ENCODE assay signal across 27 mouse cellular contexts in genomic region chr4:133186856-133187255, GRCm38 (mm10). TPM values are rescaled to one million over a fixed set of nuclear protein-coding genes. Genes with fewer than 3 reads are reported as not detected.
DNase-seq lines count a peak whose midpoint lies in the region; ATAC-seq and TF ChIP-seq lines count a peak whose summit lies in the region.
"Had no signal": no experiment of that assay in that cellular context is flagged by ENCODE, and none has a peak within 500 bp of the region (broad histone marks: within the 10 kb centered on the region; RNA-seq: fewer than 3 reads in every experiment).

No protein-coding gene starts in this region.

- no peaks in the 10 kb centered on the region for H3K9me3 ChIP-seq in liver, embryonic 14.5 days (ENCODE audit: control insufficient read depth, low read length)
- no peaks in the 10 kb centered on the region for H3K9me3 ChIP-seq in CH12.LX (replicated peaks; ENCODE audit: low read length)
- H3K9me3 ChIP-seq: forebrain, embryonic 12.5 days; hindbrain, embryonic 12.5 days; kidney, embryonic 15.5 days; midbrain, embryonic 10.5 days; neural tube, embryonic 12.5 days had no signal

- TF ChIP-seq CTCF in heart, adult 2 months (IDR thresholded peaks at IDR 0.05): peak; percentile 51
- TF ChIP-seq CTCF in liver, embryonic 14.5 days (IDR thresholded peaks at IDR 0.05; ENCODE audit: low read depth): peak; percentile 36
- TF ChIP-seq CTCF in CH12.LX (conservative IDR thresholded peaks at IDR 0.05 in 1 of 2, IDR thresholded peaks at IDR 0.05 in 1 of 2; ENCODE audit: low read depth in 2 of 2, low read length in 2 of 2): peak in 1 of 2 experiments; percentile 36; a peak in 1 of 4 replicates
- peak; percentile 17; the same call in 1 of the 2 replicates for TF ChIP-seq CTCF in small intestine, adult 2 months (IDR thresholded peaks at IDR 0.05; ENCODE audit: extremely low read depth, insufficient read length, insufficient replicate concordance, low read depth, low read length)

- dilution Hi-C loops in CH12.LX (cut with MboI; ENCODE audit: extremely low pct_ligation_motif_present, extremely low pct_unique_long_range_greater_than_20kb, low sequenced_read_pairs): no loop called here

- peaks cover 28% of the 10 kb centered on the region for H3K36me3 ChIP-seq in heart, adult 2 months (ENCODE audit: control insufficient read depth, insufficient read depth, low read length)
- H3K36me3 ChIP-seq in liver, embryonic 14.5 days (replicated peaks; ENCODE audit: control insufficient read depth, insufficient read depth, low read depth): peaks cover 31% of the 10 kb centered on the region
- H3K36me3 ChIP-seq in CH12.LX (replicated peaks in 1 of 2; ENCODE audit: control insufficient read depth in 1 of 2, insufficient read depth in 1 of 2, low read length in 1 of 2): peaks cover 44 to 66% of the 10 kb centered on the region in 2 experiments
- peaks cover 68% of the 10 kb centered on the region for H3K36me3 ChIP-seq in small intestine, adult 2 months (ENCODE audit: control insufficient read depth, insufficient read depth, low read length)

- H3K27ac ChIP-seq in heart, adult 2 months: no peak overlapping the region
- no peak overlapping the region for H3K27ac ChIP-seq in liver, embryonic 14.5 days
- H3K27ac ChIP-seq in CH12.LX (ENCODE audit: insufficient read depth, low read depth): no peak overlapping the region
- no peak overlapping the region for H3K27ac ChIP-seq in small intestine, adult 2 months (ENCODE audit: insufficient read depth, low read depth, low read length)
- H3K27ac ChIP-seq: forebrain, embryonic 12.5 days; hindbrain, embryonic 12.5 days; macrophage; midbrain, embryonic 10.5 days; neural tube, embryonic 12.5 days had no signal

- H3K4me1 ChIP-seq in heart, adult 2 months (ENCODE audit: control insufficient read depth, insufficient read depth, low read length): peaks cover 16% of the 10 kb centered on the region
- peaks cover 0 to 3% of the 10 kb centered on the region in 2 experiments; a peak in 1 of 4 replicates for H3K4me1 ChIP-seq in liver, embryonic 14.5 days (replicated peaks; ENCODE audit: control insufficient read depth in 2 of 2, insufficient read depth in 2 of 2, low read length in 1 of 2)
- peaks cover 10 to 52% of the 10 kb centered on the region in 2 experiments for H3K4me1 ChIP-seq in CH12.LX (ENCODE audit: control insufficient read depth in 1 of 2, insufficient read depth in 2 of 2)
- H3K4me1 ChIP-seq in small intestine, adult 2 months (ENCODE audit: control insufficient read depth, insufficient read depth, insufficient read length, low read length): peaks cover 4% of the 10 kb centered on the region; the same call in 1 of the 2 replicates

- TF ChIP-seq RAD21 in CH12.LX (IDR thresholded peaks at IDR 0.05; ENCODE audit: low read depth, low read length): peak; percentile 32

- H3K27me3 ChIP-seq in heart, adult 2 months (ENCODE audit: control insufficient read depth, insufficient read depth, low read length): no peaks in the 10 kb centered on the region
- no peaks in the 10 kb centered on the region for H3K27me3 ChIP-seq in liver, embryonic 14.5 days (ENCODE audit: control insufficient read depth, insufficient read depth, low read length)
- H3K27me3 ChIP-seq in CH12.LX (replicated peaks): no peaks in the 10 kb centered on the region
- H3K27me3 ChIP-seq in small intestine, adult 2 months (ENCODE audit: control insufficient read depth, insufficient read depth, low read length): no peaks in the 10 kb centered on the region
- H3K27me3 ChIP-seq: forebrain, embryonic 12.5 days; hindbrain, embryonic 12.5 days; kidney, embryonic 15.5 days; neural tube, embryonic 12.5 days had no signal

- peaks cover 4% of the 10 kb centered on the region for H3K79me2 ChIP-seq in heart, adult 2 months (replicated peaks; ENCODE audit: control insufficient read depth, insufficient read depth, low read length)
- peaks cover 34% of the 10 kb centered on the region for H3K79me2 ChIP-seq in CH12.LX (replicated peaks; ENCODE audit: control insufficient read depth, extremely low read depth, insufficient read depth, poor library complexity, severe bottlenecking)

- ATAC-seq in liver, embryonic 14.5 days (ENCODE audit: insufficient read depth): no peak
- ATAC-seq: inflammation-experienced regulatory T-cells, adult 6 months had no signal

- WGBS in heart, adult 2 months: 81% methylated on average over 5 of the region's 5 CpGs
- WGBS in liver, embryonic 14.5 days (ENCODE audit: insufficient replicate concordance): 78% methylated on average over 5 of the region's 5 CpGs
- WGBS in small intestine, adult 2 months: 90% methylated on average over 5 of the region's 5 CpGs

- no peak for TF ChIP-seq POLR2A in heart, adult 2 months (IDR thresholded peaks at IDR 0.05; ENCODE audit: insufficient read depth, low read depth, low read length)
- no peak for TF ChIP-seq POLR2A in CH12.LX (IDR thresholded peaks at IDR 0.05; ENCODE audit: low read depth, low read length)
- no peak for TF ChIP-seq POLR2A in small intestine, adult 2 months (IDR thresholded peaks at IDR 0.05; ENCODE audit: low read depth, low read length)

- no peak overlapping the region for H3K9ac ChIP-seq in heart, adult 2 months (ENCODE audit: low read depth, low read length)
- no peak overlapping the region for H3K9ac ChIP-seq in liver, embryonic 14.5 days (replicated peaks)
- H3K9ac ChIP-seq in CH12.LX (ENCODE audit: insufficient read depth, low read depth): no peak overlapping the region
- H3K9ac ChIP-seq: forebrain, embryonic 12.5 days; hindbrain, embryonic 12.5 days; kidney, embryonic 15.5 days; neural tube, embryonic 12.5 days had no signal

- H3K4me3 ChIP-seq in heart, adult 2 months: no peak overlapping the region
- H3K4me3 ChIP-seq in liver, embryonic 14.5 days (ENCODE audit: insufficient read depth in 1 of 2, low read depth in 2 of 2, low read length in 2 of 2): no peak overlapping the region
- H3K4me3 ChIP-seq in CH12.LX (replicated peaks in 1 of 3; ENCODE audit: low read depth in 2 of 3, low read length in 2 of 3, poor library complexity in 1 of 3): no peak overlapping the region
- no peak overlapping the region for H3K4me3 ChIP-seq in small intestine, adult 2 months (ENCODE audit: low read depth, low read length)
- H3K4me3 ChIP-seq: forebrain, embryonic 12.5 days; hindbrain, embryonic 12.5 days; kidney, embryonic 15.5 days; midbrain, embryonic 10.5 days; neural tube, embryonic 12.5 days had no signal

- no peak for DNase-seq in heart, adult 2 months
- no peak for DNase-seq in heart, postnatal 36 days
- DNase-seq in liver, embryonic 14.5 days (ENCODE audit: low read depth in 3 of 3, low spot score in 3 of 3): no peak
- DNase-seq in liver (no peak), CH12.LX (ENCODE audit: extremely low read depth) (no peak)
- DNase-seq in cerebellum, adult 18-20 months: no peak
- DNase-seq: adrenal gland, postnatal 14 days; B cell, adult 2 months; cerebellum, adult 11 months; gastrocnemius, postnatal 14 days; layer of hippocampus, postnatal 36 days; lung, adult 18-20 months; right cerebral cortex, adult 18-20 months; thymus, adult 18-20 months had no signal

- no peak overlapping the region for H3K4me2 ChIP-seq in liver, embryonic 14.5 days (ENCODE audit: low read depth)
- no peak overlapping the region for H3K4me2 ChIP-seq in CH12.LX (ENCODE audit: insufficient read depth, low read depth, poor library complexity, severe bottlenecking)
- H3K4me2 ChIP-seq: forebrain, embryonic 12.5 days; hindbrain, embryonic 12.5 days; kidney, embryonic 15.5 days; neural tube, embryonic 12.5 days had no signal

- TF ChIP-seq EP300 in heart, adult 2 months (IDR thresholded peaks at IDR 0.05; ENCODE audit: insufficient read depth, low read depth, low read length): no peak
- no peak for TF ChIP-seq EP300 in liver, embryonic 14.5 days (IDR thresholded peaks at IDR 0.05; ENCODE audit: low read depth)
- TF ChIP-seq EP300 in CH12.LX (IDR thresholded peaks at IDR 0.05; ENCODE audit: low read length): no peak

- in situ Hi-C loops in CH12.LX (cut with MboI; ENCODE audit: low pct_ligation_motif_present, low pct_unique_long_range_greater_than_20kb, low sequenced_read_pairs): no loop called here

- intact Hi-C loops in heart, adult 2 months (cut with DNase I): no loop called here
- intact Hi-C loops in heart, postnatal 36 days (cut with DNase I): no loop called here

RNA-seq across cellular contexts. Expression of gene Cd164l2, which starts 25.1 kb away (rescaled TPM):
- not detected for total RNA-seq in heart, adult 2 months (2021)
- 0.53 and 0.66 TPM in 2 replicates for polyA plus RNA-seq in heart, adult 2 months (2012; rRNA removed)
- under 1 TPM in 1 of 2 experiments, not detected in 1; 0.51 TPM for total RNA-seq in heart, postnatal 36 days (2021)
- polyA plus RNA-seq in liver, embryonic 14.5 days (2012; rRNA removed): 0.05 and 0.06 TPM in 2 replicates
- not detected in 2 replicates for polyA plus RNA-seq in liver, embryonic 14.5 days (2014; fragmentation: Nextera tagmentation; extraction: Ambion mirVana)
- total RNA-seq in CH12.LX (2012; rRNA removed) (not detected in 2 replicates), CH12.LX (2014; rRNA removed) (not detected in 2 replicates)
- polyA plus RNA-seq in CH12.LX (2012; ENCODE audit: insufficient read length, low read depth): not detected in 2 replicates
- polyA plus RNA-seq in small intestine, adult 2 months (2012; rRNA removed): 0.61 and 0.93 TPM in 2 replicates
- total RNA-seq: common myeloid progenitor, adult 5-6 weeks; gastrocnemius, postnatal 14 days; heart, adult 8-10 months; monocyte, adult 5-6 weeks had no signal
- polyA plus RNA-seq: heart, embryonic 16.5 days; inflammation-experienced regulatory T-cells, adult 6 months; macrophage had no signal

RNA-seq across cellular contexts. Expression of gene Gpr3, which starts 25.5 kb away (rescaled TPM):
- under 1 TPM in 1 of 2 experiments, not detected in 1; 0.11 TPM for total RNA-seq in heart, adult 2 months (2021)
- polyA plus RNA-seq in heart, adult 2 months (2012; rRNA removed): 0.15 and 0.37 TPM in 2 replicates
- total RNA-seq in heart, postnatal 36 days (2021): under 1 TPM in 1 of 2 experiments, not detected in 1; 0.16 TPM
- 0.02 TPM in 1 of 2 replicates, not detected in the other for polyA plus RNA-seq in liver, embryonic 14.5 days (2012; rRNA removed)
- not detected in 2 replicates for polyA plus RNA-seq in liver, embryonic 14.5 days (2014; fragmentation: Nextera tagmentation; extraction: Ambion mirVana)
- total RNA-seq in CH12.LX (2012; rRNA removed) (0.13 and 0.17 TPM in 2 replicates), CH12.LX (2014; rRNA removed) (not detected in 2 replicates)
- polyA plus RNA-seq in CH12.LX (2012; ENCODE audit: insufficient read length, low read depth): 0.11 TPM in 1 of 2 replicates, not detected in the other
- 0.17 TPM in 1 of 2 replicates, not detected in the other for polyA plus RNA-seq in small intestine, adult 2 months (2012; rRNA removed)
- total RNA-seq: common myeloid progenitor, adult 5-6 weeks; gastrocnemius, postnatal 14 days; heart, adult 8-10 months; monocyte, adult 5-6 weeks had no signal
- polyA plus RNA-seq: inflammation-experienced regulatory T-cells, adult 6 months; macrophage; stomach, embryonic 14.5 days had no signal

RNA-seq across cellular contexts. Expression of gene Map3k6, which starts 53.8 kb away (rescaled TPM):
- 10 to 100 TPM; 16.3 to 27.3 TPM for total RNA-seq in heart, adult 2 months (2021)
- polyA plus RNA-seq in heart, adult 2 months (2012; rRNA removed): 12.0 and 15.7 TPM in 2 replicates
- total RNA-seq in heart, postnatal 36 days (2021): 10 to 100 TPM; 15.5 to 20.1 TPM
- polyA plus RNA-seq in liver, embryonic 14.5 days (2012; rRNA removed): 2.0 and 2.4 TPM in 2 replicates
- 1.2 and 1.5 TPM in 2 replicates for polyA plus RNA-seq in liver, embryonic 14.5 days (2014; fragmentation: Nextera tagmentation; extraction: Ambion mirVana)
- total RNA-seq in CH12.LX (2012; rRNA removed) (0.21 TPM in 1 of 2 replicates, not detected in the other), CH12.LX (2014; rRNA removed) (not detected in 2 replicates)
- polyA plus RNA-seq in CH12.LX (2012; ENCODE audit: insufficient read length, low read depth): not detected in 2 replicates
- polyA plus RNA-seq in small intestine, adult 2 months (2012; rRNA removed): 1.7 and 75.5 TPM in 2 replicates

RNA-seq across cellular contexts. Expression of gene Wasf2, which starts 56.6 kb away (rescaled TPM):
- total RNA-seq in heart, adult 2 months (2021): 10 to 100 TPM; 77.5 to 83.8 TPM
- polyA plus RNA-seq in heart, adult 2 months (2012; rRNA removed): 34.6 and 39.7 TPM in 2 replicates
- 10 to 100 TPM; 81.4 to 89.2 TPM for total RNA-seq in heart, postnatal 36 days (2021)
- 11.4 and 12.0 TPM in 2 replicates for polyA plus RNA-seq in liver, embryonic 14.5 days (2012; rRNA removed)
- polyA plus RNA-seq in liver, embryonic 14.5 days (2014; fragmentation: Nextera tagmentation; extraction: Ambion mirVana): 31.4 and 33.9 TPM in 2 replicates
- total RNA-seq in CH12.LX (2012; rRNA removed) (18.7 and 21.7 TPM in 2 replicates), CH12.LX (2014; rRNA removed) (12.9 and 14.9 TPM in 2 replicates)
- polyA plus RNA-seq in CH12.LX (2012; ENCODE audit: insufficient read length, low read depth): 53.1 and 59.5 TPM in 2 replicates
- polyA plus RNA-seq in small intestine, adult 2 months (2012; rRNA removed): 37.6 and 97.6 TPM in 2 replicates
